In genomic region chr12:106178688-106179205, GRCm38 (mm10) we compare ENCODE assay signal across 27 mouse cellular contexts.
A peak's percentile ranks its signal among the peaks of the same experiment; 100 is the strongest.
DNase-seq lines count a peak whose midpoint lies in the region; ATAC-seq and TF ChIP-seq lines count a peak whose summit lies in the region.
"Had no signal": no experiment of that assay in that cellular context is flagged by ENCODE, and none has a peak within 500 bp of the region (broad histone marks: within the 10 kb centered on the region; RNA-seq: fewer than 3 reads in every experiment).

No protein-coding gene starts in this region.

- no peak overlapping the region for H3K4me3 ChIP-seq in hindbrain, embryonic 10.5 days
- no peak overlapping the region for H3K4me3 ChIP-seq in hindbrain, embryonic 12.5 days
- no peak overlapping the region for H3K4me3 ChIP-seq in hindbrain, postnatal 0 days (ENCODE audit: low read length)
- H3K4me3 ChIP-seq in hindbrain, embryonic 11.5 days (ENCODE audit: low read depth, low read length) = no peak overlapping the region
- no peak overlapping the region for H3K4me3 ChIP-seq in midbrain, embryonic 11.5 days (ENCODE audit: low read depth, low read length)
- no peak overlapping the region for H3K4me3 ChIP-seq in midbrain, embryonic 10.5 days
- H3K4me3 ChIP-seq: embryonic facial prominence, embryonic 10.5 days; embryonic facial prominence, embryonic 12.5 days; forebrain, embryonic 13.5 days; forebrain, embryonic 15.5 days had no signal

- WGBS in hindbrain, embryonic 10.5 days = 74% methylated on average over 11 of the region's 11 CpGs
- 66% methylated on average over 11 of the region's 11 CpGs for WGBS in hindbrain, embryonic 12.5 days
- 35% methylated on average over 11 of the region's 11 CpGs for WGBS in hindbrain, postnatal 0 days
- 67% methylated on average over 11 of the region's 11 CpGs for WGBS in hindbrain, embryonic 11.5 days
- WGBS in midbrain, embryonic 11.5 days = 70% methylated on average over 11 of the region's 11 CpGs
- WGBS in midbrain, embryonic 10.5 days = 83% methylated on average over 11 of the region's 11 CpGs

- peak; percentile 55 to 68 for DNase-seq in cerebellum, postnatal 10 days
- DNase-seq in hindbrain, embryonic 10.5 days (ENCODE audit: low spot score) = no peak
- DNase-seq in hindbrain, postnatal 0 days (ENCODE audit: low spot score) = peak; percentile 64
- DNase-seq in hindbrain, embryonic 11.5 days (ENCODE audit: low spot score) = no peak
- DNase-seq in midbrain, embryonic 11.5 days (ENCODE audit: low spot score, missing footprints) = peak; percentile 79
- DNase-seq in midbrain, embryonic 10.5 days (ENCODE audit: low spot score) = no peak
- DNase-seq: adrenal gland, adult 8-10 months; adrenal gland, postnatal 14 days; adrenal gland, postnatal 36 days; B cell, adult 2 months; cerebellum, adult 11 months; cerebellum, adult 18-20 months; cerebellum, adult 8-10 months; cerebellum, adult 9-11 months; cerebellum, postnatal 25 days; forebrain, postnatal 0 days had no signal

- ATAC-seq in cerebellum, adult (ENCODE audit: insufficient number of reproducible peaks, low FRiP score, low TSS enrichment) = no peak
- no peak for ATAC-seq in hindbrain, embryonic 12.5 days (ENCODE audit: low FRiP score)
- peak; percentile 36; the same call in 1 of the 2 replicates for ATAC-seq in hindbrain, postnatal 0 days
- ATAC-seq in hindbrain, embryonic 11.5 days (ENCODE audit: low FRiP score) = no peak
- ATAC-seq in midbrain, embryonic 11.5 days (ENCODE audit: low FRiP score) = no peak
- ATAC-seq: activated CD4-positive, CD25-positive, alpha-beta regulatory T cell, adult 4 months; CD4-positive, CD25-positive, alpha-beta regulatory T cell, adult 4 months; forebrain, embryonic 13.5 days; forebrain, embryonic 15.5 days; forebrain, postnatal 0 days; Patski had no signal

- no peak overlapping the region for H3K4me2 ChIP-seq in hindbrain, embryonic 12.5 days (replicated peaks)
- no peak overlapping the region for H3K4me2 ChIP-seq in hindbrain, postnatal 0 days (ENCODE audit: low read depth, low read length)
- no peak overlapping the region for H3K4me2 ChIP-seq in hindbrain, embryonic 11.5 days (replicated peaks; ENCODE audit: low read depth, low read length)
- no peak overlapping the region for H3K4me2 ChIP-seq in midbrain, embryonic 11.5 days
- H3K4me2 ChIP-seq: embryonic facial prominence, embryonic 12.5 days; forebrain, embryonic 13.5 days; forebrain, embryonic 15.5 days had no signal

- no peaks in the 10 kb centered on the region for H3K9me3 ChIP-seq in hindbrain, embryonic 10.5 days
- no peaks in the 10 kb centered on the region for H3K9me3 ChIP-seq in hindbrain, embryonic 12.5 days (replicated peaks)
- no peaks in the 10 kb centered on the region for H3K9me3 ChIP-seq in hindbrain, postnatal 0 days (ENCODE audit: low read length)
- H3K9me3 ChIP-seq in hindbrain, embryonic 11.5 days (ENCODE audit: control insufficient read depth, low read length) = no peaks in the 10 kb centered on the region
- H3K9me3 ChIP-seq in midbrain, embryonic 11.5 days (ENCODE audit: control insufficient read depth, low read length) = no peaks in the 10 kb centered on the region
- H3K9me3 ChIP-seq in midbrain, embryonic 10.5 days (replicated peaks) = no peaks in the 10 kb centered on the region
- H3K9me3 ChIP-seq: embryonic facial prominence, embryonic 10.5 days; embryonic facial prominence, embryonic 12.5 days; forebrain, embryonic 13.5 days; forebrain, embryonic 15.5 days had no signal

- no peak overlapping the region for H3K9ac ChIP-seq in hindbrain, embryonic 12.5 days
- no peak overlapping the region for H3K9ac ChIP-seq in hindbrain, postnatal 0 days (replicated peaks; ENCODE audit: low read length)
- H3K9ac ChIP-seq in hindbrain, embryonic 11.5 days (ENCODE audit: low read depth, low read length) = no peak overlapping the region
- H3K9ac ChIP-seq in midbrain, embryonic 11.5 days (ENCODE audit: low read length) = no peak overlapping the region
- H3K9ac ChIP-seq: embryonic facial prominence, embryonic 12.5 days; forebrain, embryonic 13.5 days; forebrain, embryonic 15.5 days; forebrain, postnatal 0 days had no signal

- H3K27me3 ChIP-seq in hindbrain, embryonic 10.5 days (ENCODE audit: insufficient read depth, poor library complexity, severe bottlenecking) = peaks cover 30% of the 10 kb centered on the region
- H3K27me3 ChIP-seq in hindbrain, embryonic 12.5 days = no peaks in the 10 kb centered on the region; the same call in 1 of the 2 replicates
- H3K27me3 ChIP-seq in hindbrain, postnatal 0 days (ENCODE audit: insufficient read depth, low read length) = no peaks in the 10 kb centered on the region
- peaks cover 2% of the 10 kb centered on the region; the same call in 1 of the 2 replicates for H3K27me3 ChIP-seq in hindbrain, embryonic 11.5 days (ENCODE audit: control insufficient read depth, insufficient read depth, low read length)
- H3K27me3 ChIP-seq in midbrain, embryonic 11.5 days (ENCODE audit: control insufficient read depth, insufficient read depth, low read length) = no peaks in the 10 kb centered on the region; the same call in 1 of the 2 replicates
- H3K27me3 ChIP-seq in midbrain, embryonic 10.5 days (ENCODE audit: low read depth, poor library complexity, severe bottlenecking) = peaks cover 32% of the 10 kb centered on the region
- H3K27me3 ChIP-seq: CH12.LX; forebrain, embryonic 15.5 days had no signal

- H3K4me1 ChIP-seq in hindbrain, embryonic 10.5 days (replicated peaks) = peaks cover 57% of the 10 kb centered on the region
- peaks cover 28% of the 10 kb centered on the region for H3K4me1 ChIP-seq in hindbrain, embryonic 12.5 days
- peaks cover 7% of the 10 kb centered on the region; the same call in 1 of the 2 replicates for H3K4me1 ChIP-seq in hindbrain, postnatal 0 days (ENCODE audit: insufficient read depth, low read length)
- H3K4me1 ChIP-seq in hindbrain, embryonic 11.5 days (replicated peaks; ENCODE audit: control insufficient read depth, insufficient read depth, low read length) = peaks cover 9% of the 10 kb centered on the region; the same call in 1 of the 2 replicates
- H3K4me1 ChIP-seq in midbrain, embryonic 11.5 days (ENCODE audit: control insufficient read depth, insufficient read depth, low read length) = peaks cover 18% of the 10 kb centered on the region
- peaks cover 46% of the 10 kb centered on the region for H3K4me1 ChIP-seq in midbrain, embryonic 10.5 days

- H3K36me3 ChIP-seq in hindbrain, embryonic 10.5 days = no peaks in the 10 kb centered on the region
- no peaks in the 10 kb centered on the region for H3K36me3 ChIP-seq in hindbrain, embryonic 12.5 days
- no peaks in the 10 kb centered on the region for H3K36me3 ChIP-seq in hindbrain, postnatal 0 days (ENCODE audit: insufficient read depth, low read length)
- no peaks in the 10 kb centered on the region for H3K36me3 ChIP-seq in hindbrain, embryonic 11.5 days (ENCODE audit: control insufficient read depth, insufficient read depth, low read length)
- H3K36me3 ChIP-seq in midbrain, embryonic 11.5 days (ENCODE audit: control insufficient read depth, insufficient read depth, low read length) = no peaks in the 10 kb centered on the region
- H3K36me3 ChIP-seq in midbrain, embryonic 10.5 days = no peaks in the 10 kb centered on the region
- H3K36me3 ChIP-seq: embryonic facial prominence, embryonic 10.5 days; embryonic facial prominence, embryonic 12.5 days; forebrain, embryonic 15.5 days; G1E had no signal

- no peak for TF ChIP-seq CTCF in hindbrain, postnatal 0 days (IDR thresholded peaks at IDR 0.05; ENCODE audit: low read depth)

- H3K27ac ChIP-seq in hindbrain, embryonic 10.5 days = 0 out of 2 replicates have a peak overlapping the region, but pooled peaks have one; percentile 46
- no peak overlapping the region for H3K27ac ChIP-seq in hindbrain, embryonic 12.5 days
- no peak overlapping the region for H3K27ac ChIP-seq in hindbrain, postnatal 0 days
- H3K27ac ChIP-seq in hindbrain, embryonic 11.5 days (ENCODE audit: low read depth, low read length) = no peak overlapping the region
- no peak overlapping the region for H3K27ac ChIP-seq in midbrain, embryonic 11.5 days (ENCODE audit: low read depth, low read length)
- no peak overlapping the region; the same call in 1 of the 2 replicates for H3K27ac ChIP-seq in midbrain, embryonic 10.5 days (replicated peaks)
- H3K27ac ChIP-seq: embryonic facial prominence, embryonic 10.5 days; embryonic facial prominence, embryonic 12.5 days; forebrain, embryonic 13.5 days; forebrain, embryonic 15.5 days had no signal

Comparison
In these comparisons a context has a peak if more than half of its experiments do, and no peak if none do; other contexts are left out.
1. DNase-seq: peak in cerebellum, postnatal 10 days (2 of 2), hindbrain, postnatal 0 days (single experiment) and midbrain, embryonic 11.5 days (single experiment); none in hindbrain, embryonic 10.5 days (single experiment), hindbrain, embryonic 11.5 days (single experiment) and midbrain, embryonic 10.5 days (single experiment).